Mouse (Mus musculus): Measurements from ENCODE around the gene Masp1.

Masp1 gene

GRCm38 (mm10) chr16:23403008-23403755 lies 117.4 kb downstream of the Masp1 start:
- DNase-seq (ENCODE audit: low read depth, low spot score) = peak; percentile 76

GRCm38 (mm10) chr16:23401959-23402358 lies 118.7 kb downstream of the Masp1 start:
- DNase-seq (ENCODE audit: low read depth, low spot score) = no peak

- DNase-seq (ENCODE audit: low read depth, low spot score) = no peak
Measured at GRCm38 (mm10) chr16:23401463-23401862, 119.2 kb downstream of the Masp1 start.
